Mouse (Mus musculus) fat pad, adult 2 months (tissue): ENCODE results near the gene Pde8b.

Experiments
- DNase-seq: peaks from one replicate; pipeline ENCODE4 v3.0.0-alpha.2; 2011; ENCODE audit warnings: low read depth, low spot score; ENCODE audit errors: extremely low read depth

Pde8b gene

DNA sequence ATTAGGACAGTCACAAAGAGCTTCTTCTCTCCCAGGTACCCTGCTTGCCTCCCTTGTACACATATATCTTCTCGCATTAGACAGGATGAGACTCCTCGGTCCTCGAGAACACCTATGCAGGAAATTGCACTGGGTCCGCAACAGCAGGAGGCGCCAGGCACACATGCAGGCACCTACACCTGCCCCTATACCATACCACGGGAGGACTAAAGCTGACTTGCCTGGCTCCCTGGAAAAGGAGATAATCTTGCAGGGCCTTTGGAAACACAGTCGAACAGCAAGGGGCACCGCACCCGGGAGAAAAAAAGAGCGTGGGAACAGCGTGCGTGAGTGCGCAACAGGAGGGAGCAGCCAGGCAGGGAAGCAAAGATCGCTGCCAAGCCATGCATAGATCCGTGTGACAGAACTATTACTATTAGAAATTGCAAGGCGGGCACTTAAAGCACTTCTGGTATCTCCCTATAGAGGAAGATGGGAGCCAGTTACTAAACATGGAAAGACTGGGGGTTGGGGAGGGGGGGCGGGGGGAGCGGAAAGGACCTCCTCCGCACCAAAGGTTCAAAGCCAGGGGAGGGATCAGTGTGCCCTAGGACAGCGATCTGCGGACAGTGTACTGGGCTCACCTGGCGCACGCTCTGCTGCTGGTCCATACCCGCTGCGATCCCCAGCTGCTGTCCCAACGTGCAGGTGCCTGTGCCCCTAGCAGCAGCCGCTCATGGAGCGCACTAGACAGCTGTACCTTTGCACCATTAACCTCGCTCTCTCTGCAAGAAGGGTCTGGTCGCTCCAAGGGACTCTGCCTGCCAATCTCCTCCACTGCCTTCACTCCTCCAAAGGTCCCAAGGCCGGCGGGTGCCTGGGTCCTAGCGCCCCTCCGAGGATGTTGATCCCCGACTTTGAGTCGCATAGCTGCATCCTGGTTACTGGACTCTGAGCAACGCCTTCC lies at the start of gene Pde8b:
Gene Pde8b, minus strand, starts transcription at position 826 of the 946 bp plus-strand sequence.
- no peak for DNase-seq

DNA sequence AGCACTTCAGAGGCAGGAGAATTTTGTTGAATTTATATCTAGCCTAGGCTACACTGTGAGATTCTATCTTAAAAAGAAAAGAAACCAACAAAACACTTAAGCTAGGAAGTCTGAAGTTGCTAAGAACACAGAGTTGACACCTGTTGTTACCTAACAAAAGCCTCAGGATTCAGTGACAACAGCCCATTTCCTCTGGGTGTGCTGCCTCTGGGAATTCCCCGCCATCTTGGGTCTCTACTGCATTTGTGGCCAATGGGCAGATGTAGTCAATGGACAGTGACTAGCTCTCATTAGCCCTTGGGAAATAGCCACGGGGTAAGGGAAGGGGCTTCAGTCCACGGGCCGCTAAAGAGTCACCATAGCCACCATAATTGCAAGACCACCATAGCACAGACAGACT lies 41.8 kb upstream of the Pde8b start:
- no peak for DNase-seq

DNA sequence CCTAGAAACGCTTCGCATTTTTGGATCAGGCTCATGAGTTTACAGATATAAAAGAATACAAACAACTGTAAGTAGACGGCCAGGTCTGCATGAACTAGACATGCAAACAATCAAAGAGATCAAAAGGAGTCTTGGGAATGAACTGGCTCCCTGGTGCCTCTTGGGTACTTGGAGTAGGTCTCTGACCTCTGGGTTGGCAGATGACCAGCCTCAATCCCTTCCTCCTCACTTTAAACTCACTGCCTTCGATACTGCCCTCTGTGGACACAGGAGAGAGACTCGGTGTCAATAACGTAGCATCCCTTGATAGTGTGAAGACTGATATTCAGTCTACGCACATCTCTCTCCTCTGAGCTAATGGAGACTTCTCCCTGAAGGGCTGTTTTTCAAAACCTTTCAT lies 37.9 kb upstream of the Pde8b start:
- DNase-seq = no peak

DNA sequence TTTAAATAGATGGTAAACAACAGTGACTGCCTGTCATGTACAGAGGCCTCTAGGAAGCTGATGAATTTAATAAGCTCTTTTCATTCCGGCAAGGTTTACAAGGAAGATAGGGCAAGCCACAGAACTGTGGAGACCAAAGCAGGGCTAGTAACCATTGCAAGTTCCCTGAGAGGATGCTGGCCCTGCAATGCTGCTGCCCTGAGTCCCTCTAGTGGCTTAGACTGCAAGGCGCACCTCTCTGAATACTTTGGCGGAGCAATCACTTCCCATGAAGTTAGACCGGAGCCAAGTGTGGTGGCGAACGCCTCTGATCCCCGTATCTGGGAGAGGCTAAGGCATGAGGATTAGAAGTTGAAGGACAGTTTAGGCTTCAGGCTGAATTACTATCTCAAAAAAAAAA lies 36.9 kb upstream of the Pde8b start:
- no peak for DNase-seq

DNA sequence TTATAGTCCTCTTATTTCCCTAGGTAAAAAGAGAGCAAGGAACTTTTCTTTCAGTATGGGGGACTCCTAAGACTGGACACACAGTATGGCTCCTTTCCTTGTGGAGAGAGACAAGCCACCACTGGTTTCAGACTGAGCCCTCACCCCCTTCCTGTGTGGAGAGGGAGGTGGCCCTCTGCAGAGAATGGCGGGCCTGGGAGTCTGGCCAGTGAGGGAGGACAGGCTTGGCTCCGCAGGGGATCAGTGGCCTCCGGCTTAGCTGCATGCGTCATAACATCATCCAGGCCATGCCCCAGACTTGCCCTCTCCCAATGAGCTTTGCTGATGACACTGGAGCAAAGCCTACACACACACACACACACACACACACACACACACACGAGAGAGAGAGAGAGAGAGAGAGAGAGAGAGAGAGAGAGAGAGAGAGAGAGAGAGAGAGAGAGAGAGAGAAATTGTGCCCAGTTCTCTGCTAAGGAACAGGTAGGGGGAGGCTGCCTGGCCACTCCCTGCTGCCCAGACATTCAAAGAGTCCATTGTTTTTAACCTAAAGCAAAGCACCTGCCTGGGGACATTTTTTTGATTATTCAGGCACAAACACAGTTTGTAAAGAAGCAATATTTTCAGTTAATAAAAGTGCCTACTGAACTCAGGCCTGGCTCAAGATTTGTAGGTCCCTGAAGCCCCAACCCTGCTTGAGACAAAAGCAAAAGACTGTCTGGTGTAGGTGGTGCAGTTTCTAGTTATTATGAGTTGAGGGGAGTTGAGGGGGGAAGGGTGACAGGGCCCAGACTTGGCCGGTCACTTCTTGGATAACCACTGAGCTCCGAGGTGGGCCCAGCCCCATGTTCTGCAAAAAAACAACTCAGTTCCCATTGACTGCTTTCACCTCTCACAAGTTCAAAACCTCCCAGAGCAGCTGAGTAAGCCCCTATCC lies 31.9 kb upstream of the Pde8b start:
- DNase-seq = no peak

DNA sequence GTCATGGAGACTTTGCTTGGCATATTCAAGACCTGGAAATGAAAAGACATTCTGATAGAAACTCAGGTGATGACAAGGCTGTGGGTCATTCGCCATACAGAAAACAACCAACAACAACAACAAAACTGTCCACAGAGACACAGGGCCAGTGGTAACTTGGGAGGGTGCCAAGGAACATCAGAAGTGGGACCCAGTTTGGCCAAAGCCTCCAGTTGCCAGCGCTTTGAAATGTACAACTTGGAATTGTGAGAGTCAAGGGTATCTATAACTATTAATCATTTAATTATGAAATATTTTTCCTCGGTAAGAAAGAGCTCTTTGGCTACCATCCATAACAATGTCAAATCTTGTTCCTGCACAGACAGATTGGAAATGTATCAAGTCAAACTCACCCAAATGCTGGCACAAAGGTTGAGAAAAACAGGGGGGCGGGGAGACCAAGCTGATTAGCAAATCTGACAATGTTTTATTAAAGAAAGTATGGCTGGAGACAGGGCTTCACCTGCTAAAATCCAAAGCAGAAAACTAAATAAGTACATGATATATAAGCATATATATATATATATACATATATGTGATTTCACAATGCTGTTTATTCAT lies 28.4 kb upstream of the Pde8b start:
- DNase-seq = no peak

DNA sequence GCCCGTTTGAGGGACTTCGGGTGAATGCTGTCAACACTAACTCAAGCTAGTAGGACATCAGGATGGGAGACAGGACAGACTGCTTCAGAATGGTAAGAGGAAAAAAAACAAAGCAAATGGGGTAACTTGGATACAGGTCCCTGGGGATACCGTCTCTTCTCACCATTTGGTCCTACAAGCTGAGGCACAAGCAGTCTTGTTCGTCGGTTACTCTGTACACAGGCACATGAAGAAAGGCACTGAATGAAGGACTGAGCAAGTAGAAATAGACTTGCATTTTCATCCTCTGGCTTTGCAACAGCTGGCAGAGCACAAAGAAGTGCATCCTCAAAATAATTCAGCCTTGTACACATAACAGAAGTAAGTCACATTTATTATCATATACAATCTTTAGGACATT lies 14.6 kb upstream of the Pde8b start:
- DNase-seq = no peak

DNA sequence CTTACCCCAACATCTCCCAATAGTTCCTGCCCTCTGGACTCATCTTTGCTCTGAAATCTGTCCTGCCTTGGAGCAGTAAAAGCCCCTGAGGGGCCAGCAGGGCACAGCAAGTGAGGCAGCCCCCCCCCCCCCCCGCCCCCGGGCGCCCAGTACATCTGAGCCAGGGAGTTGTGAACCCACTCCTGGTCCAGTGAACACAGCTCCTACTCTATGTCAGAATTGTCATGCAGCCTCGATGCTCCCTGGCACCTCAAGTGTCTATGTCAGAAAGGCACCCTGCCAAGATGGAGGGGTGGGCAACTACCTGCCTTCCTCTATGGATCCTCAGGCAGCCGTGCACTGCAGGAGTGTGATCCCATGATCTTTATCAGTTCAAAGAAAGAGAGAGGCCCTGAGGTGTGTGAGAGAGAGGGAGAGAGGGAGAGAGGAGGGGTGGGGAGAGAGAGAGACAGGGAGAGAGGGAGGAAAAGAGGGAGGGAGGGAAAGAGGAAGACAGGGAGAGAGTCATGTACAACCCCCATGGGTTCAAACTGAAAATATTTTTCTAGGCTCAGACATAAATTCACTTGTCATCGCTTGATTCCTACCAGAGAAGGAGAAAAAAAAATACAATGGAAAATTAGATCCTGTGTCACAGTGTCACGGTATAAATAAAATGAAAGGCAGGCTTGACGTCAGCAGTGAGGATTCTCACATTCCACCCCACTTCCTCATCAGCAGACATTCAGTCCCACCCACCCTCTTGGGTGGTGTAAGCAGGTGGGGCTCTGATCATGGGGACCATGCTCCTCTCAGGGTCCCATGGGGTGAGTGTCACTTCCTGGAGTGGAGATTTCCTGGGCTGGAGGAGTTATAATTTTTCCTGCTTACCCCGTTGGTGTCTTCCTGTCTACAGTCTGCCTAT lies 11.0 kb upstream of the Pde8b start:
- no peak for DNase-seq

DNA sequence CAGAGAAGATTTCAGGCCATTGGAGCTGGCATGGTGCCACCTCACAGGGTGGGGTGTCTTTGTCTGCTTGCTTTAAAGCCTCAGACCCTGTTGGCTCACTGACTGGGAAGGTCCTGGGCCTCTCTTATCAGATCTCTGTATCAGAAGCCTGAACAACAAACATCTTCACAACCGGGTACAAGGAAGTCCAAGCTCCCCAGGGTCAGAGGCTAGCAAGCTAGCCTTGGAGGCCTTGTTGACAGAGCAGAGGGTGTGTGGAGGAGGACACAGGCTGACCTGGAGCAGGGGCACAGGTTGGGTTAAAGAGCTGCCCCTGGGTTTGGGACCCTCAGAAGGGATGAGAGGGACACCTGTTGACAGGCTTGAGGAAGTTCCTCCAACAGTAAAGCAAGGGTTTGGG lies 10.3 kb upstream of the Pde8b start:
- no peak for DNase-seq

DNA sequence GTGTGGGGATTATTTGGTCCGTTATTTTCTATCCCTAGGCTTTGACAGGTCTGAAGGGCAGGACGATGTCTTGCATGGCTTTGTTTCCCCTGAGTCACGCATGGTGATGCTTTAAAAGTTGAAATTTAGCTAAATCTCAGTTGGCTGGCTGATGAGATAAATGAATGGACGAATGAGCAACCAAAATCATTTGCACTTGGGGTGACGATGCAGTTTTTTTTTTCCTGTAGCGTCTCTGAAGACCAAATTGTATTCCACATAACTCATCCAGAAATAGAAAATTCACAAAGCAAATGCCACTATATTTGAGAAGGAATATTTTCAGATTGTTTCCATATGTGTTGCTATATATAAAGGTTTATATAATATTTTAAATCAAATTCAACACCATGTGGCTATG lies 6.9 kb upstream of the Pde8b start:
- no peak for DNase-seq

DNA sequence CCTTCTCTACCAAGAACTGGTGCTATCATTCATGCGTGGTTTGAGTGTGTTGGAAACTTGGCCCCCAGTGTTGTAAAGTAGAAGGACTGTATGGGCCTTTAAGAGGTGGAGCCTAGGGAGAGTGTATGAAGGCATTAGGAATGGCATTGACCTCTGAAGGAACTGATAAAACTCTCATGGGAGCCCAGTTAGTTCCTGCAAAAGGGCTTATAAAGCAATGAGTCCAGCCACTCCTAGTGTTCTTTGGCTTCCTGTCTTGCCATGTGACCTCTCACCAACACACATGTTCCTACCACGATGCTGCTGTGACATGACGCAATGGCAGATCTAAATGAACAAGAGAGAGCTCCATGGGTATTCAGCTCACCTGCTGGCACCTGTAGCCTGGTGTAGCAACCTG lies 4.9 kb upstream of the Pde8b start:
- no peak for DNase-seq

DNA sequence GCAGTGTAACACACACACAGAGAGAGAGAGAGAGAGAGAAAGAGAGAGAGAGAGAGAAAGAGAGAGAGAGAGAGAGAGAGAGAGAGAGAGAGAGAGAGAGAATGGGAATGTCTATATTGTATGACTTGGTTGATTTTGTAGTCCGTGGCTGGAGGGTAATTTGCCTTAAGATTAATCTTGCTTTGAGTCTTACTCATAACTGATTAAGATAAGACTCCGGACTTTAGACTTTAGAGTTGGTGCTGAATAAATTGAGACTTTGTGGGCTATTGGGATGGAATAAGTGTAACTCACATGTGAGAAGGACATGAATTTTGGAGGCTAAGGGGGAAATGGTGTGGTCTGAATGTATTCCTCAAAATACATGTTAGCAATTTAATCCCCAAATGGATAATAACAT lies 7.1 kb downstream of the Pde8b start:
- no peak for DNase-seq

DNA sequence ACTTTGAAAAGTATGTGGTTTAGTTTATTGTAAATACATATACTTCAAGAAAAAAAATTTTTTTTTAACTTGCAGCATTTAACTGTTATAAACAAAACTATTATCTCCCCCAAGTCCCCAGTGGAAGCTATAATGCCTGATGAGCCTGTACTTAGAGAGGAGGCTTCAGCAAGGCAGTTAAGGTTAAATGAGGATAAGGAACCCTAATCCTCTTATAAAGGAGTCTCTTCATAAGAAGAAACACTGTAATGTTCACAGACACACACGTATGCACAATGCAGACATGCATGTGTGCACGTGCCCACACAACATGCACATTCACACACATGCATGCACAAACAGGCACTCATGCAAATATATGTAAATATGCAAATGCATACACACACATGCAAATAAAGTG lies 12.6 kb downstream of the Pde8b start:
- no peak for DNase-seq

DNA sequence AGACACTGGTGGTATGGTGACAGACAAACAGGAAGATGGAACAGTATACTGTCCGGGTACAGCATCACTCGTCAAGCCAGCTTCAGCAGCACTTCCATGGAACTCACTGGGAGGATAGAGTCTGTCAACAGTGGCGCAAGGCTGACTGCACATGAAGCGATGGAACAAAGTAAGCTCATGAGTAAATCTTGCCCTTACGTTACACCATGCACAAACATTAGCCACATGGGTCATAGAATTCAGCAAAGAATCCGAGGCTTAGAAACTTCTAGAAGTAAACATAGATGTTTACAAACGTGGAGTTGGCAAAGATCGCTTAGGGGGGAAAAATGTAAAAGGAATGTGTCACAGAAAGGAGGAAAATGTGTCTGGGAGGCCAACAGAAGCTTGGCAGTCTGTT lies 14.9 kb downstream of the Pde8b start:
- no peak for DNase-seq

DNA sequence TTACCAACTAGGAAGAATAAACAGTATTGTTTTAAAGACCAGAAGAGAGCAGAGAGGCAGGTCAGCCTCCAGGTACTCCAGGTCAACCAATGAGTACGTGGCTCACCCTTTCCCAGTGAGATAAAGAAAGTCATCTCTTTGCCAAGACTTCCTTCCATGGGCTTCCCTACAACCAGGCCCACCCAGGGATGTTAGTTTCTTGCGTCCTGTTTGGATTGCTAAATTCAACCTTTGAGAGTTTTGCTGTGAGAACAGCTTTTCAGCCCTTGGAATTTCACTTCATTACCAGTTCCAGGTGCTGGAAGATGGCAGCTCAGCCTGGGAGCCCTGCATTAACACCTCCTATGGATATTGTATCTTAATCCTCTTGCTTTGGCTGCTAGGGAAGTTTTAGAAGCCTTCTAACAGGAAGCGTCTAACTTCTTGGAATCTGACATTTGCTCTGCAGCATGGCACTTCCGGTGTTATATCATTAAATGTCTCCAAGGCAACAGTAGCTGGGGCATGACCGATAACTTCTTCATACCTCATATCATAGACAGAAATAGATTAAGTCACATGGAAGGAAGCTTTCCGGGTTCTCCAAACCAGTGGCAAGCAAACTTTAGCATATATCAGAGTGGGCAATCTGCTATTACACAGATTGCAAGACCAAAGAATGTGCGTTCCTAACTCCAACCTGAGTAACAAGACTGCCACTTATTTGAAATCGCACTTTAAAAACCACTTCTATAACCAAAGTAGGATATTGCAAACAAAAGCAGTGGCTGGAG lies 18.6 kb downstream of the Pde8b start:
- no peak for DNase-seq

DNA sequence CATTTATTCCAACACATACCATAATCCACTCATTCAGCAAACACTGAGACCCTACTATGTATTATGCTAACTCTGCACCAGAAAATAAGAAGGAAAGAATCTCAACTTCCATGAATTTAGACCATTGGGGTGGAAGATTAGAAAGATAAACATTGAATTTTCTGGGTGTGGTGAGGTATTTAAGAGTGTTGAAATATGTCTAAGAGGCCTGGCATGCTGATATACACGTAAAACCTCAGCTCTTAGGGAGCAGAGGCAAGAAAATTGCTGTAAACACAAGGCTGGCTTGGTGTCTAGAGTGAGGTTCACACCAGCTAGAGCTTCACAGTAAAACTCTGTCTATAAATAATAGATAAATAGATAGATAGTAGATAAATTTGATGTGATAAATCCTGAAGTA lies 19.8 kb downstream of the Pde8b start:
- no peak for DNase-seq

DNA sequence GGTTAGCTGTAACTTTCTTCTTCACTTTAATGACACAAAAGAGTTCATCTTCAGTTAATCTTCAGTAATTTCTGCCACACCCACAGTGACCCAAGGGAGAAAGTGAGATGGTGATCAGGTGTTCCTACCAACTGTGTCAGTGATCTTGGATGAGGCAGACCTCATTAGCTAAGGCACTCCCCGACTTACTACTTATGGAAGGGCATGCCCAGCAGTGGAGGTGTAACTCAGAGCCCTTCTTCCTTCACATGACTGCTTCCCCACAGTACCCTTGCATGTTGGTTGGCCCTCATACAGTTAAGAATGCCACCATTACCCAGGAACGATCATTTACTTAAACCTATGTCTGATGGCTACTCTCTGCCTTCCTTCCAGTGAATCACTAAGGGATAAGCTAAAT lies 25.6 kb downstream of the Pde8b start:
- no peak for DNase-seq

DNA sequence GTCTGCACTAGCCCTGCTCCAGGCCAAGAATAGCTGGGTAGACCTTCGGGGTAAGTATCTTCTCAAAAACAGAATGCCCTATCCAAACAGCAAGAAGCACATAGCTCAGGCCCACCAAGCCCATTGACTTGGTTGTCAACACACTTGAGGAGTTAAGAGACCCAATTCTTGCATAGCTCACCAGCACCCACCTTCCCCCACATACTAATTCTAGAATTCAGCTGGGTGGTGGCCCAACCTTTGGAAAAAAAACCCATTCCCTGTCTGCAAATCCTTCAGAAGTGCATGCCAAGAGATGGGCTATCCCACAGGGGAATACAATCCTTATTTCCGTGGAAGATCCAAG lies 26.7 kb downstream of the Pde8b start:
- no peak for DNase-seq

DNA sequence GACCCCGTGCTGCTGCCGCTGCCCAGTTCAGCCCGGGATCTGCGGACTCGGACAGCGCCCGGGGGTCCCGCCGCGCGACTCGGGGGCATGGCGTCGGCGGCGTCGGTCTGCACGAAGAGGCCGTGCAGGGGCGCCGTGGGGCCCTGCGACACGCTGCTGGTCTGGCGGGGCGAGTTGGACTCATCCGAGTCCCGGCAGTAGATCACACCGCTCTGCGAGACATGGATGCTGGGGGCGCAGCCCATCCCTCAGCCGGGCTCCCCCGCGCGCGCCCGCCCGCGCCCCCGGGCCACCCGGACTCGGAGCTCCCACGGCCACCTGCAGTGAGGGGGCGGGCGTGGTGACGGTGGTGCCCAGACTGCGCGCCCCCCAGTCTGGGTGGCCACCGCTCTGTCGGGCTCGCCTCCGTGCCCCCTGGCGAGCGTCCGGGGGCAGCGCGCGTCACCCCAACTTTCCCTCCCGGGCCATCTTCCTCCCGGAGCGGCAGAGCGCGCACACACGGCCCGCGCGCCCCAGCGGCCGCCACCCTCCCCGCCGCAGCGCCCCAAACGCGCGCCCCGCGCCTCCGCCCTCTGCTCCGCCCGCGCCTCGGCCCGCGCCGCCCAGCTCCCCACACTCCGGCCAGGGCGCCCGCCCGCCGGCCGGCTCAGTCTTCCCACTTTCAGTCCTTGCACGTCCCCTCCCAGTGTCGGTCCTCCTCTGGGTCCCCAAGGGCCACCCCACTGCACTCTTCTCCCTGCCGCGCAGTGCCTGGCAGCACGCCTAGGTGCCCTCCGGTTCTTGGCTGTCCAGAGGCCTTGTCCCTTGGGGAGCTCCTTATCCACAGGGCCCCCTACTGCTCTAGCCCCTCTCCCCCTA lies 27.3 kb downstream of the Pde8b start:
- DNase-seq = no peak
